Mouse (Mus musculus) C2C12 (cell line): ENCODE data around the gene Spryd4.

ENCODE experiments used
- CEBPB ChIP-seq: IDR thresholded peaks from one replicate; pipeline ENCODE4 v1.6.1; 2011; ENCODE audit warnings: low read depth, mild to moderate bottlenecking, control low read depth, moderate library complexity
- CTCF ChIP-seq: IDR thresholded peaks from one replicate; pipeline ENCODE4 v1.5.1; 2011; ENCODE audit not compliant: control insufficient read depth, insufficient read depth, insufficient read length
- FOSL1 ChIP-seq: IDR thresholded peaks from one replicate; pipeline ENCODE4 v1.8.0; 2011; ENCODE audit warnings: mild to moderate bottlenecking, low read length; ENCODE audit not compliant: poor library complexity, insufficient read depth, severe bottlenecking
- MAX ChIP-seq: IDR thresholded peaks from one replicate; pipeline ENCODE4 v1.6.1; 2011; ENCODE audit warnings: mild to moderate bottlenecking, control low read depth
- MYOD1 ChIP-seq: IDR thresholded peaks from one replicate; pipeline ENCODE4 v1.6.1; 2011; ENCODE audit warnings: low read depth; ENCODE audit not compliant: control insufficient read depth, insufficient read length
- MYOG ChIP-seq: IDR thresholded peaks from one replicate; pipeline ENCODE4 v1.6.1; 2011; ENCODE audit not compliant: control insufficient read depth, insufficient read length; ENCODE audit errors: extremely low read depth
- USF1 ChIP-seq: IDR thresholded peaks from one replicate; pipeline ENCODE4 v1.6.1; 2011; ENCODE audit warnings: low read depth, mild to moderate bottlenecking, control low read depth, moderate library complexity

DNA sequence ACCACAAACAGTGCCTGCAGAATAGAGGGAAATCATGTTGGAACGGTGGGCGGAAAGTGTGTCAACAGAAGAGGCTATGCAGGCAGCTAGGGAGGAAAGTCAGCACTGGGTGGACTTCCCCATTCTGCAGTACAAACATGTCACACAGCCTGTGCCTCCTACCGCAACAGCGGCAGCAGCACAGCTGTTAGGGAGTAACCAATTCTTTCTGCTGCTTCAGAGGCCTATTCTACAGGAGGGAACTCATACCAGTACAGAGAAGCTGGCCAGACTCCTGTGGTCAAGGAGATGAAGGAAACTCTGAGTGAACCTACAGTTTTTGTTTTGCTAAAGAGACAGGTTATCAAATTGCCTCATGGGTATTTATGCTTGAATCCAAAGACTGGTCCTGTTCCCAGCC is 47.3 kb upstream of the Spryd4 start:
- TF ChIP-seq USF1, result no peak
- no peak for TF ChIP-seq CTCF
- TF ChIP-seq MAX, result no peak
- TF ChIP-seq MYOD1, result no peak
- no peak for TF ChIP-seq FOSL1
- TF ChIP-seq CEBPB, result no peak
- no peak for TF ChIP-seq MYOG
